Mouse (Mus musculus): Measurements from ENCODE around the gene Pde2a. TPM values are rescaled to one million over a fixed set of nuclear protein-coding genes. Genes with fewer than 3 reads are reported as not detected.

The Pde2a gene
- polyA plus RNA-seq (2015; fragmentation: Nextera tagmentation; extraction: Ambion mirVana), result 7.4 and 10.5 TPM in 2 replicates

DNA sequence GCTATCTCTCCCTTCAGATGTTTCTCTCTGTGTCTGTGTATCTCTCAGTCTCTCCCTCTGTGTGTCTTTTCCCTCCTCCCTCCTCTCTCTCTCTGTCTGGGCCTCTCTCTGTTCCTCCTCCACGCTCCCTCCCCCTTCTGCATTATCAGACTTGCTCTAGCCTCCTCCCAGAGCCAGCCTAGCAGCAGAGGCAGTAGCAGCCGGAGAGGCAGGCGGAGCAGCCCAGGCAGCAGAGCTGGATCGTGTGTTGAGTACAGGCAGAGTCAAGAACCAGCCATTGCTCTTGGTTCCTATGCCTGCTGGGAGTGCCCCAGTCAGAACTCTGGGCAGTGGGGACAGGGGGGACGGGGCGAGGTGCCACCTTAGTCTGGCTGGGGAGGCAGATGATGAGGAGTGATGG, at the start of gene Pde2a:
Gene Pde2a (plus strand): TSS at position 163 of the 400 bp plus-strand sequence.
- 10% methylated on average over 6 of the region's 6 CpGs for WGBS

DNA sequence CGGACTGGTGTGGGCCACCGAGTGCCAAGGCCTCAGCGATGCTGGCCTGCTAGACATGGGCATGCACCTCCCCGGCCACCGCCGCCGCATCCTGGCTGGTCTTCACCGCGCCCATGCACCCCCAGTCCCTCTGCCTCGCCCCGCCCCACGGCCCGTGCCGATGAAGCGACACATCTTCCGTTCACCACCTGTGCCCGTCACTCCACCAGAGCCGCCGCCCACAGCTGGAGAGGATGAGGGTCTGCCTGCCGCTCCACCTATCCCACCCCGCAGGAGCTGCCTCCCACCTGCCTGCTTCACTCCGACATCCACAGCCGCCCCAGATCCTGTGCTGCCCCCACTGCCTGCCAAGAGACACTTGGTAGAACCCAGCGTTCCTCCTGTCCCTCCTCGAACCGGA, 48.4 kb upstream of the Pde2a start:
- no peak overlapping the region for H3K9ac ChIP-seq
- H3K27ac ChIP-seq, result no peak overlapping the region
- H3K4me2 ChIP-seq, result no peak overlapping the region
- no peak overlapping the region for H3K4me3 ChIP-seq
- 87% methylated on average over 26 of the region's 26 CpGs for WGBS
- no peaks in the 10 kb centered on the region for H3K9me3 ChIP-seq
- no peaks in the 10 kb centered on the region for H3K27me3 ChIP-seq
- H3K36me3 ChIP-seq, result no peaks in the 10 kb centered on the region
- H3K4me1 ChIP-seq, result peaks cover 11% of the 10 kb centered on the region
- ATAC-seq (ENCODE audit: insufficient number of reproducible peaks, insufficient read depth, low FRiP score, low TSS enrichment, low read depth), result no peak; the same call in 1 of the 2 replicates

More for the DNA sequence above, at the start of gene Pde2a:
- no peak for ATAC-seq (ENCODE audit: insufficient number of reproducible peaks, insufficient read depth, low FRiP score, low TSS enrichment, low read depth)
- no peak within 1 kb of the TSS for H3K4me3 ChIP-seq
- H3K4me2 ChIP-seq, result no peak within 1 kb of the TSS
- no peaks in the 10 kb centered on the region for H3K9me3 ChIP-seq
- no peaks in the 10 kb centered on the region for H3K36me3 ChIP-seq
- H3K27ac ChIP-seq, result no peak within 1 kb of the TSS
- H3K4me1 ChIP-seq, result no peaks in the 10 kb centered on the region
- no peak within 1 kb of the TSS for H3K9ac ChIP-seq
- peaks cover 31% of the 10 kb centered on the region for H3K27me3 ChIP-seq

DNA sequence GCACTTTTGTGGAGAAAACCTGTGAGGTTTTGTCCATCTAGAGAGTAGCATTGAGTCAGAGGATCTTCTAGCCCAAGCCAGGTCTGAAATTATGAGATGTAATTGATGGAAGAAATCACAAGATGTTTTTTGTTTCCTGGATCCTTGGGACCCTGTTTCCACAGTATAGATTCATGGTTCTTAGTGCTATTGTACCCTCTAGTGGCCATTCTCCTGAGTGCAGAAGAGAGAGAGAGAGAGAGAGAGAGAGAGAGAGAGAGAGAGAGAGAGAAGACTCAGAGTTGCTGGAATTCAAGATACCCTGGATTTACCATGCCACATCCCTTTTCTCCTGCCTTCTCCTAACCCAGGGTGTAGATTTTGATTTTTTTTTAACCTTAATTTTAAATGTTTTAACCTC, 47.3 kb upstream of the Pde2a start:
- Histone ChIP-seq H3K4me2 (no peak overlapping the region), H3K27ac (peak overlapping the region; percentile 11; the same call in 1 of the 2 replicates), H3K36me3 (no peaks in the 10 kb centered on the region), H3K4me1 (peaks cover 18% of the 10 kb centered on the region), H3K9ac (no peak overlapping the region), H3K9me3 (no peaks in the 10 kb centered on the region), H3K4me3 (no peak overlapping the region), H3K27me3 (no peaks in the 10 kb centered on the region)
- ATAC-seq (ENCODE audit: insufficient number of reproducible peaks, insufficient read depth, low FRiP score, low TSS enrichment, low read depth), result no peak

DNA sequence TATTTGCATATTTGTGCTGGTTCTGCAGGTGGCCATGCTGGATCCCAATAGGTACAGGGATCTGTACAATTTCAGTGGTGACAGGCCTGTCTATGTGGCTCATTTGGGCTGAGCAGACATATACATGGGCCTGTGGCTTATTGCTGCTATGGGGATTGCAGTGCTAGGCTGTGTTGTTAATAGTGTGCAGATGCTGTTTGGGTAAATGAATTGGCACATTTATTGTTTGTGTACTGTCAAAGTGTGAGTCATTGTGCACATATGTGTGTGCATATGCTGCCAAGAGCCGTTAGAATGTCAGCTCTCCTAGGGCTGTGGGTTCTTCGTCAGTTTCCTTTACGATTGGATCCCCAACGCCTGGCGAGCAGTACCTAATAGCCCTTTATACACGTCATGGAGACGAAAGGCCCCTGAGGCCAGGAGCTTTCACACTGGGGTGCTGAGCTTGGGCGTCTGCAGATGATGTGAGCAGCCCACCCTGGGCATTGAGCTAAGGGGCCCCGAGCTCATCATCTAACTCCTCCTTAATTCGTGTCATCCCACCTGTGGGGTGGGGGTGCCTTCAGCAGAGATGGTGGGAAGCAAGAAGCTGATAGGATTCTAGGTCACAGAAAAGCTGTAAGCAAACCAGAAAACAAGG, 44.7 kb upstream of the Pde2a start:
- H3K4me1 ChIP-seq, result peaks cover 24% of the 10 kb centered on the region
- H3K4me2 ChIP-seq, result no peak overlapping the region
- H3K27ac ChIP-seq, result peak overlapping the region; percentile 74; the same call in 1 of the 2 replicates
- WGBS, result 63% methylated on average over 10 of the region's 10 CpGs
- ATAC-seq (ENCODE audit: insufficient number of reproducible peaks, insufficient read depth, low FRiP score, low TSS enrichment, low read depth), result no peak
- no peak overlapping the region for H3K4me3 ChIP-seq
- no peaks in the 10 kb centered on the region for H3K36me3 ChIP-seq
- H3K9me3 ChIP-seq, result no peaks in the 10 kb centered on the region
- no peak overlapping the region for H3K9ac ChIP-seq
- H3K27me3 ChIP-seq, result no peaks in the 10 kb centered on the region

DNA sequence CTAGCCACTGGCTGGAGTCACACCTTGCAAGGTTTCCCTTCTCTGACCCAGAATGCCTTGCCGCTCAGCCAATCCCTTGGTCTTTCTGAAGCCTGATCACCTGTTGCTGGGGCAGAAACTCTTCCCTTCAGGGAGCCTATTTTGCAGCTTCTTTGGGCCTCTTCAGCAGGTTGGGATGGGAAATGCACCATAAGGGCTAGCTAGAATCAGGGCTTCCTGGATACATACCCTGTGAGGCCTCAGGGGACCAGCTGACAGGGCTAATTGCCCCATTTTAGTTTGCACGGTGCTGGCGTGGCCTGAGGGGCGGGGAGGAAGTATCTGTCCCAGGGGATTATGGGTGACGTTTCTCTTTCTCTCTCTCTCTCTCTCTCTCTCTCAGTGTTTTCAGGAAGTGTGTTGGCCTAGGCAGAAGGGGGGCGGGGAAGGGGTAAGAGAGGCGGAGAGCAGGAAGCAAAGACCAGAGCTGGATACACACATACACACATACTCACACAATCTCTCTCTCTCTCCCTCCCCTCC, 43.7 kb upstream of the Pde2a start:
- Histone ChIP-seq H3K4me1 (peaks cover 24% of the 10 kb centered on the region), H3K27ac (peak overlapping the region; percentile 74), H3K9ac (peak overlapping the region; percentile 64), H3K36me3 (no peaks in the 10 kb centered on the region), H3K9me3 (no peaks in the 10 kb centered on the region), H3K27me3 (no peaks in the 10 kb centered on the region), H3K4me3 (peak overlapping the region; percentile 26), H3K4me2 (peak overlapping the region; percentile 51)
- peak; percentile 41 for ATAC-seq (ENCODE audit: insufficient number of reproducible peaks, insufficient read depth, low FRiP score, low TSS enrichment, low read depth)
- WGBS, result 22% methylated on average over 7 of the region's 7 CpGs

DNA sequence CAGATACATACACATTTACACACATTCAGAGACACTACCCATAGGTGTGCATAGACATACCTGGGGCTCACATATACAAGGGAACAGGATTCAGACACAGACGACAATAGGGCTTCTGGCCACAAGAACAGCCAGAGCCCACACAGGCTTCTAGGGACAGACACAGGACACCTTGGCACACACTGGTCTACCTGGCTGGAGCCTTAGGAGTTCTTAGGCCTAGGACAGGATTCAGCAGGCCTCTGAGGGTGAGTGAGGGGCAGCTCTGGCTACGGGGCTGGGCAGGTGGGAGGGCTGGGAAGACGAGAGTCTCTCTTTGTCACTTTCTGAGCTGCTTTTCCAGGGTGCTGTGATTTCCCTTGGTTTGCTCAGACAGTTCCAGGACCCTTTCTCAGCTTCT, 43.2 kb upstream of the Pde2a start:
- Histone ChIP-seq H3K4me3 (peak overlapping the region; percentile 26), H3K4me2 (peak overlapping the region; percentile 51), H3K27ac (peak overlapping the region; percentile 74), H3K36me3 (no peaks in the 10 kb centered on the region), H3K9ac (peak overlapping the region; percentile 64), H3K9me3 (no peaks in the 10 kb centered on the region), H3K4me1 (peaks cover 24% of the 10 kb centered on the region), H3K27me3 (no peaks in the 10 kb centered on the region)
- ATAC-seq (ENCODE audit: insufficient number of reproducible peaks, insufficient read depth, low FRiP score, low TSS enrichment, low read depth), result no peak
- 54% methylated on average over 3 of the region's 3 CpGs for WGBS

DNA sequence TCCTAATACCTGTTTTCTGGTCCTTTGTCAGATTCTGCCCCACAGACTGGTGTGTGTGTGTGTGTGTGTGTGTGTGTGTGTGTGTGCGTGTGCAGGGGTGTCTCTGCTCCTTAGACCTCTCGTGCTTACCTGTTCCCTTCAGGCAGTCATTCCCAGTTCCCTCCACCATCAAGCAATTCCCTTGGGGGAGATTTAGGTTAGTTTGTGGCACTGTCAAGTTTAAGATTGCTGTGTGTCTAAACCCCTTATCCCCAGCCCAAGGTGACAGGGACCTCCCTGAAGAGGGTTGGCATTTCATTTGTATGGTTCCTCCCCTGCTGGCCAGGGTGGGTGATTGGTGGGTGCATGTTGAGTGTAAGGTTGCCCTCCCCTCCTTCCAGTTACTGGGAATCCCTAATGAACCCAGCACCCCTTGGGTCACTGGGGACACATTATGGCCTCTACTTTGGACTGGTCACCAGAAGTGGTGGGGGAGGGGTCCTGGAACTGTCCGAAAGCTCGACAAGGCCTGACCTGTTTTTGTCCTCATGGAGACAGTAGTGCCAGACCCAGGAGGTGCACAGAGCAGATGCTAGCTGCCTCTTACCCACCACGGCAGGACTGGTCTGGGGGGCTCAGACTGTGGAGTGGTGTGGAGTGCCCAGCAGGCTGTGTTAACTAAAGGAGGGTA, 42.6 kb upstream of the Pde2a start:
- peak overlapping the region; percentile 51 for H3K4me2 ChIP-seq
- H3K9ac ChIP-seq, result peak overlapping the region; percentile 64
- peak overlapping the region; percentile 74; the same call in 1 of the 2 replicates for H3K27ac ChIP-seq
- no peaks in the 10 kb centered on the region for H3K36me3 ChIP-seq
- H3K27me3 ChIP-seq, result no peaks in the 10 kb centered on the region
- no peaks in the 10 kb centered on the region for H3K9me3 ChIP-seq
- 49% methylated on average over 5 of the region's 5 CpGs for WGBS
- 0 out of 2 replicates have a peak overlapping the region, but pooled peaks have one; percentile 26 for H3K4me3 ChIP-seq
- ATAC-seq (ENCODE audit: insufficient number of reproducible peaks, insufficient read depth, low FRiP score, low TSS enrichment, low read depth), result no peak
- peaks cover 22% of the 10 kb centered on the region for H3K4me1 ChIP-seq

DNA sequence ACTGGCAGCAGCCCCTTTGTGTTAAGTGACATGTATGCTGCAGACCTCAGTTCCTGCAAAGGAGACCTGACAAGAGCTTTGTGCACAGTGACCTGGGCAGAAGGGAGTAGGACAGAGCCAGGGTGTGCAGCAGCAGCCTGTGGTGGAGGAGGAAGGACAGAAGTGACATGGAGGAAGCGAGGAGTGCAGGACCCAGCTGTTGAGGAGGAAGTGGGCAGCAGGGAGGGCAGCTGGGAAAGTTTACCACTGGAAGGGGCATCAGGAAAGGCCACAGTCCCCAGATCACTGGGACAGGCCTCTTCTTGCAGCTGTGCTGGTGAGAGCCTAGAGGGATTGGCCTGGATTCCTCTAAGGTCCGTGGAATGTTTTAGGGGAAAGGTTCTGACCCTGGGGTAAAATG, 41.8 kb upstream of the Pde2a start:
- Histone ChIP-seq H3K4me1 (peaks cover 20% of the 10 kb centered on the region), H3K9me3 (no peaks in the 10 kb centered on the region), H3K4me2 (no peak overlapping the region), H3K36me3 (no peaks in the 10 kb centered on the region), H3K27me3 (no peaks in the 10 kb centered on the region), H3K4me3 (no peak overlapping the region), H3K9ac (no peak overlapping the region), H3K27ac (no peak overlapping the region)
- WGBS, result 61% methylated on average over 2 of the region's 2 CpGs
- ATAC-seq (ENCODE audit: insufficient number of reproducible peaks, insufficient read depth, low FRiP score, low TSS enrichment, low read depth), result no peak

DNA sequence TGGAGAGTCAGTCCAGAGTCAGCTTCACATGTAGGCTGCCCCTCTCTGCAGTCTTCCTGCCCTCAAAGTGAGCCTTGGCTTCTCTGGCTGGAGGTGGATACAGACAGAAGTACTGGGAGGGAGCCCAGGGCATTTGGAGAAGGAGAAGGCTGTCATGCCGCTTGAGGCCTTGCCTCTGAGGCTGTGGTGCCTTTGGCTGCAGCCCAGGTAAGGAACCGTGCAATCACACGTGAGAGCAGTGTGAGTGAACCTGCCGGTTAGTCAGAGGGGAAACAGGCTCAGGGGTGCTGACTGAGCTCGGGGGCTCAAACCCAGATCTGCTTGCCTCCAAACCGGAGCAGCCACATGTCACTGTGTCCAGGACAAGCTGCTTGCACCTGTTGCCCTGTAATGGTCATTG, 40.0 kb upstream of the Pde2a start:
- 79% methylated on average over 6 of the region's 6 CpGs for WGBS

DNA sequence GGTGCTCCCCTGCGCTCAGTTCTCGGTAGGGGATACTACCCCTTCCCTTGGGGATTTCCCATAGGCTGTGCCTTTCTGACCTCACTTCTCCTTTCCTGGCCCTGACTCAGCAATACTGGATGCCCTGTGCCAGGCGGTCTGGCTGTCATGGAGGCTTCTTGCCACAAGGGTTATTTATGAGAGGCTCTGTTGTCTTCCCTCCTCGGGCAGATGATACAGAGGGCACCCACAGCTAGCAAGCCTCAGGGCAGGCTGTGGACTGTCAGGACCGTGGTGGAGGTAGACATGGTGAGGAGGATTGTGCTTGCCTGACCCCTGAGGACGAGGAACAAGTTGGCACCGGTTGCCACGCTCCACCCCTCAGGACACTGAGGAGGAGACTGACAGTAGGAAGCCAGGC, 39.1 kb upstream of the Pde2a start:
- 64% methylated on average over 8 of the region's 8 CpGs for WGBS
- no peaks in the 10 kb centered on the region for H3K9me3 ChIP-seq
- H3K27ac ChIP-seq, result no peak overlapping the region
- ATAC-seq (ENCODE audit: insufficient number of reproducible peaks, insufficient read depth, low FRiP score, low TSS enrichment, low read depth), result no peak
- H3K36me3 ChIP-seq, result no peaks in the 10 kb centered on the region
- no peak overlapping the region for H3K4me2 ChIP-seq
- no peak overlapping the region for H3K9ac ChIP-seq
- peaks cover 36% of the 10 kb centered on the region for H3K4me1 ChIP-seq
- H3K4me3 ChIP-seq, result no peak overlapping the region
- H3K27me3 ChIP-seq, result no peaks in the 10 kb centered on the region

More for the DNA sequence above, 40.0 kb upstream of the Pde2a start:
- H3K27me3 ChIP-seq, result no peaks in the 10 kb centered on the region
- no peak overlapping the region for H3K9ac ChIP-seq
- H3K9me3 ChIP-seq, result no peaks in the 10 kb centered on the region
- ATAC-seq (ENCODE audit: insufficient number of reproducible peaks, insufficient read depth, low FRiP score, low TSS enrichment, low read depth), result no peak
- no peak overlapping the region for H3K4me2 ChIP-seq
- peaks cover 36% of the 10 kb centered on the region for H3K4me1 ChIP-seq
- no peak overlapping the region for H3K27ac ChIP-seq
- H3K36me3 ChIP-seq, result no peaks in the 10 kb centered on the region
- H3K4me3 ChIP-seq, result no peak overlapping the region

DNA sequence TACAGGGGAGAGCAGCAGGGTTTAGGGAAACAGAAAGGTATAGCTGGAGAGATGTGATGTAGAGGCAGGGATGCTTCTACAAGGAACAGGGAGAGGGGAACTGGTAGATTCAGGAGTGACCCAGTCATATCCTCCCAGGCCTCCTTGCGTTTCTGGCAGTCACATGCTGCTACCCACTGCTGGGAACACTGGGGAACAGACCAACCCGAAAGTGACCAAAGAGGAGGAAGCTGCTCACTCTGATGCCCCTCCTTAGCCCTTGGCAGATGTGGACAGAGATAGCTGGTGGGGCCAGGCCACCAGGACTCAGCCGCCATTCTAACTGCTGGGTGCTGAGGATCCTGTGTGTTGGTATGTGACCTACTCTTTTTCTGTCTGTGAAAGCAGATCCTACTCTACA, 37.7 kb upstream of the Pde2a start:
- WGBS, result 78% methylated on average over 3 of the region's 3 CpGs
- ATAC-seq (ENCODE audit: insufficient number of reproducible peaks, insufficient read depth, low FRiP score, low TSS enrichment, low read depth), result no peak
- H3K27me3 ChIP-seq, result no peaks in the 10 kb centered on the region

DNA sequence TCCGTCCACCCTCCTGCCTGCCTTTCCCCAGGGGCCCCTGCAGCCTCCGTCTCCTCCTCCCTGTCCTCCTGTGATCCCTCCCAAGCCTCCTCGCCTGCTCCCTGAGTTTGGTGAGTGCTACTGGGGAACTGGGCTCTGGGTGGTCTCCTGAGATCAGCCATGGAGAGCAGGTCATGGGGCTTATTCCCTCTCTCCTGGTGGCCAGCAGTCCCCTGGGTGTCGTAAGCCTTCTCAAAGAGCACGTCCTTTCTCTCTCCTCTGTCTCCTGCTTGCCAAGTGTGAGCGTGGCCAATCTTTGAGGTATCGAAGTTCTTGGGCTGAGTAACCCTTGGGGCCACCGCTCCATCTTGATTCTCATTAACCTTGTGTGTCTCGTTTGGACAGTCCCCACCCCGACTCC, 36.6 kb upstream of the Pde2a start:
- WGBS, result 63% methylated on average over 10 of the region's 10 CpGs
- ATAC-seq (ENCODE audit: insufficient number of reproducible peaks, insufficient read depth, low FRiP score, low TSS enrichment, low read depth), result no peak
- Histone ChIP-seq H3K9me3 (no peaks in the 10 kb centered on the region), H3K36me3 (peaks cover 6% of the 10 kb centered on the region), H3K4me1 (peaks cover 18% of the 10 kb centered on the region), H3K4me2 (no peak overlapping the region), H3K9ac (no peak overlapping the region), H3K4me3 (no peak overlapping the region), H3K27me3 (no peaks in the 10 kb centered on the region), H3K27ac (no peak overlapping the region)

More for the DNA sequence above, 37.7 kb upstream of the Pde2a start:
- Histone ChIP-seq H3K9ac (no peak overlapping the region), H3K4me3 (no peak overlapping the region), H3K27ac (no peak overlapping the region), H3K9me3 (no peaks in the 10 kb centered on the region), H3K4me2 (no peak overlapping the region), H3K4me1 (peaks cover 28% of the 10 kb centered on the region), H3K36me3 (peaks cover 4% of the 10 kb centered on the region)
